Mouse (Mus musculus): Measurements from ENCODE around the gene Gm14851. TPM values are rescaled to one million over a fixed set of nuclear protein-coding genes. Genes with fewer than 3 reads are reported as not detected.

Gene Gm14851
- not detected in 2 replicates for polyA plus RNA-seq (2012; rRNA removed; ENCODE audit: low replicate concordance)

GRCm38 (mm10) chr8:21095950-21096349 is at the start of gene Gm14851:
Gene Gm14851 (minus strand): TSS chr8:21096050.

DNA sequence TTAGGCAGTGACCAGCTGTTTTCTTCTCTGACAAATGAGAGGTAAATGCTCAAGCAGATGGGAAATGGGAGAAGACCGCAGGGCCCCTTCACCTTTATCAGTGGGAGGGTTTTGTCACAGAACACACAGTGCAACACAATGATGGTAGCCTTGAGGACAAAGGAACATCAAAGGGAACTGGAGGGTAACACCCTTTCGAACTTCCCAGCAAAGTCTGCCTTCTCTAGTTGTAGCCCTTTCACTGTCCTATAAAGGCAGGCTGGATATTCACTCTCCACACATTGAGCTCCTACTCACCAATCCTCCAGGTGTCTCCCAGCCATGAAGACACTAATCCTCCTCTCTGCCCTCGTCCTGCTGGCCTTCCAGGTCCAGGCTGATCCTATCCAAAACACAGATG is 38.5 kb upstream of the Gm14851 start, which contains the start of gene Defa30:
Defa30 (plus strand) TSS at position 301 of the 400 bp plus-strand sequence.

DNA sequence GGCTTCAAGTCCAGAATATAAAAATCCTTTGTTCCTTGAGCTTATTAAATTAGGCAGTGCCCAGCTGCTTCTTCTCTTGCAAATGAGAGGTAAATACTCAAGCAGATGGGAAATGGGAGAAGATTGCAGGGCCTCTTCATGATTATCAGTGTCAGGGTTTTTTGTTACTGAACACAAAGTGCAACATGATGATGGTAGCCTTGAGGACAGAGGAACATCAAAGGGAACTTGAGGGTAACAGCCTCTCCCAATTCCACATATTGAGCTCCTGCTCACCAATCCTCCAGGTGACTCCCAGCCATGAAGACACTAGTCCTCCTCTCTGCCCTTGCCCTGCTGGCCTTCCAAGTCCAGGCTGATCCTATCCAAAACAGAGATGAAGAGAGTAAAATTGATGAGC is 11.7 kb downstream of the Gm14851 start, which contains the start of gene Defa25:
Defa25 (plus strand) TSS at position 301 of the 400 bp plus-strand sequence.

GRCm38 (mm10) chr8:21064738-21065137 is 31.1 kb downstream of the Gm14851 start, which contains the start of gene Defa35:
Gene Defa35 (plus strand): TSS chr8:21065038.

GRCm38 (mm10) chr8:21054747-21055146 is 41.1 kb downstream of the Gm14851 start, which contains the start of gene Defa23:
Gene Defa23 (plus strand): TSS chr8:21055047.

Other genes with a start within 250 kb of the Gm14851 start
- gene Defb33, start 203.4 kb downstream of the Gm14851 start, polyA plus RNA-seq (2012; rRNA removed; ENCODE audit: low replicate concordance), result not detected in 2 replicates
- 0.29 TPM in 1 of 2 replicates, not detected in the other for gene Gm15056, start 193.4 kb downstream of the Gm14851 start, polyA plus RNA-seq (2012; rRNA removed; ENCODE audit: low replicate concordance)
- gene Gm6040, start 174.0 kb downstream of the Gm14851 start, polyA plus RNA-seq (2012; rRNA removed; ENCODE audit: low replicate concordance), result 0.21 TPM in 1 of 2 replicates, not detected in the other
- 0.82 and 2.9 TPM in 2 replicates for gene AY761185, start 151.3 kb downstream of the Gm14851 start, polyA plus RNA-seq (2012; rRNA removed; ENCODE audit: low replicate concordance)
- not detected in 2 replicates for gene Defa21, start 70.5 kb downstream of the Gm14851 start, polyA plus RNA-seq (2012; rRNA removed; ENCODE audit: low replicate concordance)
- gene Defa23, start 41.0 kb downstream of the Gm14851 start, polyA plus RNA-seq (2012; rRNA removed; ENCODE audit: low replicate concordance), result not detected in 2 replicates
- gene Defa35, start 31.0 kb downstream of the Gm14851 start, polyA plus RNA-seq (2012; rRNA removed; ENCODE audit: low replicate concordance), result not detected in 2 replicates
- not detected in 2 replicates for gene Defa25, start 11.6 kb downstream of the Gm14851 start, polyA plus RNA-seq (2012; rRNA removed; ENCODE audit: low replicate concordance)
- gene Defa30, start 38.6 kb upstream of the Gm14851 start, polyA plus RNA-seq (2012; rRNA removed; ENCODE audit: low replicate concordance), result not detected in 2 replicates
- gene Defa22, start 66.2 kb upstream of the Gm14851 start, polyA plus RNA-seq (2012; rRNA removed; ENCODE audit: low replicate concordance), result not detected in 2 replicates
- gene Defa31, start 95.6 kb upstream of the Gm14851 start, polyA plus RNA-seq (2012; rRNA removed; ENCODE audit: low replicate concordance), result not detected in 2 replicates
- gene Gm15293, start 105.5 kb upstream of the Gm14851 start, polyA plus RNA-seq (2012; rRNA removed; ENCODE audit: low replicate concordance), result not detected in 2 replicates
- gene Gm15292, start 153.7 kb upstream of the Gm14851 start, polyA plus RNA-seq (2012; rRNA removed; ENCODE audit: low replicate concordance), result not detected in 2 replicates
- gene Defa27, start 219.5 kb upstream of the Gm14851 start, polyA plus RNA-seq (2012; rRNA removed; ENCODE audit: low replicate concordance), result not detected in 2 replicates
- gene Defa29, start 231.0 kb upstream of the Gm14851 start, polyA plus RNA-seq (2012; rRNA removed; ENCODE audit: low replicate concordance), result not detected in 2 replicates

Measured in subcutaneous adipose tissue, adult 2 months (tissue).